Mouse (Mus musculus): ENCODE data around the gene Pde10a.

Pde10a gene

GRCm38 (mm10) chr17:8525225-8525721, at the start of gene Pde10a:
Pde10a (plus strand) TSS chr17:8525372.
- in situ Hi-C loops (cut with MboI, MseI) = no loop called here

GRCm38 (mm10) chr17:8478554-8478953, 46.6 kb upstream of the Pde10a start:
- in situ Hi-C loops (cut with MboI, MseI) = no loop called here

GRCm38 (mm10) chr17:8479493-8480128, 45.6 kb upstream of the Pde10a start:
- in situ Hi-C loops (cut with MboI, MseI) = no loop called here

DNA sequence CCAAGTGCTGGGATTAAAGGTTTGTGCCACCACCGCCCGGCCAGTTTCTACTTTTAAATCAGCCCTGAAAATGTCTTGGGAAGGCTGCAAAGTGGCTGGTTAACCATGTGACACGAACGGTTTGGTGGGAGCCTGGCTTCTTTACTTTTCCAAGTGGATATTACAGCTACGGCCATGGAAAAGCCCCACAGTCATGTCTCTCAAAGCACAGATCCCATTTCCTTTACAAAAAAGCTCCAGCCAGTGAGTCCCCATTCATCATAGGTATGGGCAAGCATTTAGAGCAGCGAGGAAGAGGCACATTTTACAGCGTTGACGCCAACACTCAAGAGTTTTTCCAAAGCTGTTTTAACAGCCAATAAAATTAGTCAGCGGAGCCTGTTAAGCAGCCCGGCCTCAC, 43.4 kb upstream of the Pde10a start:
- in situ Hi-C loops (cut with MboI, MseI) = no loop called here

GRCm38 (mm10) chr17:8482876-8483275, 42.3 kb upstream of the Pde10a start:
- in situ Hi-C loops (cut with MboI, MseI) = no loop called here

DNA sequence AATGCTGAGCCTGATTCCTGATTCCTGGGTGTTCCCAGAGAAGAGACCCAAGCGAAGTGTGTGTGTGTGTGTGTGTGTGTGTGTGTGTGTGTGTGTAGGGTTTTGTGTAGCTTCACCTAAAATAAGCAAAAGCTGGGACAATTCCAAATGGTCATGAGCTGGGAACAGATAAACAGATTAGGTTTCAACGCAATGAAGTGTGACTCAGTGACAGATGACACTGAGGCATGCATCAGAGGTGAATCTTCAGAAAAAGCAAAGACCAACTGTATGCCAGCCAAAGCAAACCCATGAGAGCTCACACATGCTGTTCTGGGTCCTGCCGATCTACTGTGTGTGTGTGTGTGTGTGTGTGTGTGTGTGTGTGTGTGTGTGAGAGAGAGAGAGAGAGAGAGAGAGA, 40.9 kb upstream of the Pde10a start:
- in situ Hi-C loops (cut with MboI, MseI) = no loop called here

DNA sequence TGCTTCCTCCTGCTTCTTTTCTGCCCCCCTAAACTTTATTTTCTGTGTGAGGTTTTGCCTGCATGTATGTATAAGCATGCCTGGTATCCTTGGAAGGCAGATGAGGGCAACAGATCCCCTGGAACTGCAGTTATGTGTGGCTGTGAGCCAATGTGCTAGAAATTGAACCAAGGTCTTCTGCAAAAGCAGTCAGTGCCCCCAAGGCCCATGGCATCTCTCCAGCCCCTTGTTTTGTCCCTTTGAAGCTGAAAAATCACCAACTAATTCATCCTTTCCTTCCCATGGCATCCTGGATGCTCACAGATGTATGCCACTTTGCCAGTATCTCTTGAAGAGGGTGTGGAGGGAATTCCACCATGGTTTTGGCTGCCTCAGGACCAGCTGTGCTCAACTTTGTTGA, 40.0 kb upstream of the Pde10a start:
- in situ Hi-C loops (cut with MboI, MseI) = no loop called here

DNA sequence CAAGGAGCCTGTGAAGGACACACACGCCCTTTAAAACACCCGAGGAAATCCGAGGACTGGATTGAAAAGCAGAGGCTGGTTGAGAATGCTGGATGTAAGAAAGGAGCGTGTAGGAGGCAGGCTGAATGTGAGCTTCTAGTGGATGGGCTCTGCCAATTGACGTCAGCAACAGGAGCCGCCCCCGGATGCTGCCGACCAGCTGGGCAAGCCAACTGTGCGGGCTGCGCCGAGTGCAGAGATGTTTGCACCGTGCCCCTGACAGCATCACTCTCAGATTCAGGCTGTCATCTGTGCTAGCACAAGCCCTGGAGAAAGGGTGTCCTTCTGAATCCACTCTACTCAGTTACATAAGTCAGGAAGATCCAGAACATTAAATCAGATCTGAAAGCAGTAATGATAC, 37.3 kb upstream of the Pde10a start:
- in situ Hi-C loops (cut with MboI, MseI) = no loop called here

DNA sequence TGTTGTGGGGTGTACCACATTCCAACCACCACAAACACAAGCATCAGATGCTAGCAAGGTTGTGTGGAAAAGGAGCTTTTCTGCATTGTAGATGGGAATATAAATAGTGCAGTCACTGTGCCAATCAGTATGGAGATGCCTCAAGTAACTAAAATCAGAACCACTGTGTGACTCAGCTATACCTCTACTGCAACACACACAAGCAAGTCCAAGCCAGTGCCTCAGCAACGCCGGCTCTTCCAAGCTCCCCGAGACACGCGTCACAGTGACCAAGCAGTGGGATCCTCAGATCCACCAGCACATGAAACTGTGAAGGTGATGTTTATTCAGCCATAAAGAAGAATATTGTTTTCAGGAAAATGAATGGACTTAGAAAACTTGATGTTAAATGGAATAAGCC, 34.2 kb upstream of the Pde10a start:
- in situ Hi-C loops (cut with MboI, MseI) = no loop called here

- in situ Hi-C loops (cut with MboI, MseI) = no loop called here
Measured at GRCm38 (mm10) chr17:8493461-8493860, 31.7 kb upstream of the Pde10a start.

GRCm38 (mm10) chr17:8498151-8498550, 27.0 kb upstream of the Pde10a start:
- in situ Hi-C loops (cut with MboI, MseI) = no loop called here

- in situ Hi-C loops (cut with MboI, MseI) = no loop called here
Measured at GRCm38 (mm10) chr17:8498655-8499054, 26.5 kb upstream of the Pde10a start.

- in situ Hi-C loops (cut with MboI, MseI) = no loop called here
Measured at GRCm38 (mm10) chr17:8499564-8500117, 25.5 kb upstream of the Pde10a start.

GRCm38 (mm10) chr17:8504381-8504780, 20.8 kb upstream of the Pde10a start:
- in situ Hi-C loops (cut with MboI, MseI) = no loop called here

DNA sequence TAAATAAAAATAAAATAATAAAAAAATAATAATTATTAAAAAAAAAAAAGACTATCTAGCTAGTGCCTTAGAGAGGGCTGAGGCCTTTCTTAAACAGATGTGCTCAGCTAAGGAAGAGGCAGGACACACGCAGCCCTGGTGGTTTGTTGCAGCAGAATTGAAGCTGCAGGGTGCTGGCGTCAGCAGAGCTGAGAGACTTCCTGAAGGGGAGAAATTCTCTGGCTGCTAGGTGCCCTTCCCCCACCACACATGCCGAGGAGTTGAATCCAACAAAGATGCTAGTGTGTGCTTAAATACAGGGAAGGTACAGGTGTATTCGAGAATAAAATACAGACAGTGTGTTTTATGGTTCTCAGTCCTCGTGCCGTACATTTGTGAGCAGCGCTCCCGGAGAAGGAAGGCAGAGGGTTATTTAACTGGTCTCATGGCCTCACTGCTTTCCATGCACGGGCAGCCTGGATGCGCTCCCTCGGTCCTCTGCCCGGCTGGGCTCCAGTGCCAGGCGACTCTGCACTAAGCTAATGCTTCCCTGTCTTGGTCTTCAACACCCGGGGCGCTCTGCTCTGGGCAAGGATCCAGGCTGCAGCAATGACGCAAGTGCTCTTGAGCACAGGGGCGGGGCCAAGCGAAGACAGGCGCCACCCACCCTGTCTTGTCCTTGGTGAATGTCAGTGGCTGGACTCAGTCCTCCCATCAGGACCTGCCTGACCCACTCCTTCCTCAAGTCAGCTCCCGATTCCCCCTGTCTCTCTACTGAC, 19.3 kb upstream of the Pde10a start:
- in situ Hi-C loops (cut with MboI, MseI) = no loop called here

GRCm38 (mm10) chr17:8506726-8507125, 18.4 kb upstream of the Pde10a start:
- in situ Hi-C loops (cut with MboI, MseI) = no loop called here

DNA sequence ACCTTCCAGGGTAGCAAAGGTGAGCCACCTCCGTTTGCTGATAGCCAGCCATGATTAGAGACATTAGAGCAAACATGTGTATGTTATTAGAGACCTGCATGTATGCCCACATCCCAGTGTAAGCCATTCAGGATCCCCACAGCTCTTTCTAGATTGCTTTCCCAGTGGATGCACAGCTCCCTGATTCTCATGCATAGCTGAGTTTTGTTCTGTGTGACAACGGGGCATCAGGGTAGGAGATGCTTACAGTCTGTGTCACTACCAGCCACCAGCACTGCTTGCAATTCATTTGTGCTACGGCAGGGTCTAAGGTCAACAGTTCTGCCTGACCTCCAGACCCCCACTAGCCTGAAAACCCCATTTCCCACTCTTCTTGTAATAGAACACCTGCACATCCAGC, 17.5 kb upstream of the Pde10a start:
- in situ Hi-C loops (cut with MboI, MseI) = no loop called here

DNA sequence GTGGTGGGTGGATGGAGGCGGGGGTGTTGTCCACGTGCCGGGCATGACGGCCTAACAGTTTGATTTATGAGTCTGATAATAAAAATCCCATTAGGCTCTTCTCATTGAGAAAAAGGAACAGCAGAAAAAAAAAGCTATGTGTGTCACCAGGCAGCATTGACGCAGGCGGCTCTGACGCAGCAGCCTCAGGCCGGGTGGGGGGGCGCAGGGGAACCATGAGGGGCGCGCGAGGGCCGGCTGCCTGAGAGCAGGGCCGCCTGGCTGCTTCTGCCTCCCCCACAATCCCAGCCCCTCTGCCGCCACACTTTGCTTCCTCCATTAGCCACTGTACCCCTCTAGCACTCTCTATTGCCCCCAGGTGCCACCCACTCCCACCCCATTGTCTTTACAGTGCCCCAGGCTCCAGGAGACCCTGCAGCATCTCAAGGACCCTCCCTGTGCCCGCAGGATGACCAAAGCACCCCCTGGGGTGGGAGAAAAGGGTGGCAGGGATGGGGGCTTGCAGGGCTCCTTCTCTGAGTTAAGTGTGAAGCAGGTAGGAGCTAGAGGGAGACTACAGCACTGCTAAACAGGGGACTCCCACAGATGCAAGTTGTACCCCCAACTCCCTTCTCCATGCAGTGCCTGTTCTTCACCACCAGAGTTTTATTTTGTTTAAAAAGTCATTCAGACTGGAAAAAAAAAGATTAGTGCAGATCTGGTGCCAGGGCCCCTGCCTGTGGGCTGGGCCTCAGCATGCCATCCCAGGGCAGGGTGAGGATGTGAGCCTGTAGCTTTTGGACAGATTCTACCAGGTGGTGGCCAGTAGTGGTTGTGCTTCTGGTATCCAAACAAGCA, 16.6 kb upstream of the Pde10a start:
- in situ Hi-C loops (cut with MboI, MseI) = no loop called here

DNA sequence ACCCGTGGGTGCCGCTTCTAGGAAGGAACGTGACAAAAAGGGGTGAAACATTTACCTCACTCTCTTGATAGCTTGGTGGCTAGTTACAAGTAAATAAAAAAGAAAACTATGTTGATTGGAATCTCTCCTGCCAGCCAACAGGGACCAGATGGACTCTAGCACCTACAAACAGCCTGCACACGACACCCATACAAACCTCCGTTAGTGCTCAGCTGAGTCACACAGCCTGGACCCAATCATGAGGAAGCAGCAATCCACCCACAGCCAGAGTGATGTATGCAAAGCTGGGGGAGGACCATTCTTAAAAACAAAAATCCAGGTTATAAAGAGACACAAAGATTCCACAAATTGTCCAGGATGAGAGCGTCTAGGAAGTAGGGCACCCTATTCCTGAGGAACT, 9.2 kb upstream of the Pde10a start:
- in situ Hi-C loops (cut with MboI, MseI) = no loop called here

- in situ Hi-C loops (cut with MboI, MseI) = no loop called here
Measured at GRCm38 (mm10) chr17:8523986-8524385, 1.2 kb upstream of the Pde10a start.

DNA sequence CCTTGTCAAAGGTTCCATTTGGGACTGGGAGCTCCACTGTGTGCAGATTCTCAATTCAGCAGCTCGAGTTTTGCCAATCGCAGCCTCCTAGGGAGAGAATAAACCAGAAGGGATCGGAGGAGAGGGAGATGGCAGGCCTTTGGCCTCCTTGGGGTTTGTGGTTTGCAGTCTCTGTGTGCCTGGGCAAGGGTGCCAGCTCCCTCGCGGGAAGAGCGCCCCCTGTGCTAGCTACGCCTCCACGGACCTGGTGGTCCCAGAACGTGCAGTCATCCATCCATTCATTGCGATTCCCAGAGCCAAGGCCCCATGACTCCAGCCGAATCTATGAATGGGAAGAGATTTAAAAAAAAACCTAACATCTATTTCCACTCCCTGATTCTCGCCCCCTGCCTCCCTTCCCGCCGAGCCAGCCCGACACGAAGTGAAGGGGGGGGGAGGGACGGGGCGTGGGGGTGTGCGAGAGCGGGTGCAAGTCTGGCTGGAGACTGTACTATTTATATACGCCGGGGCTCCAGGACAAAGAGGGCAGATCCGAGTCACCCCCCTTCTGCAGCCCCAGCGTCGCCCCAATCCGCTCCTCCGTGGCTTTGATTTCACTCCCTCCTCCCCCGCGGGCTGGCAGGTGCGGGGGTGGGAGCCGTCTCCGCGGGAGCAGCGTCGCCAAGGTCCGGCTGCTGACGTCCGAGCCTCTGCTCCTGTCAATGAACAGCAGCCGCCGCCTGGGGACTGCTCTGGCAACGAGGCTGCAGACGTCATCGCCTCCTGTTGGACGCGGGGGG, 596 bp upstream of the Pde10a start:
- in situ Hi-C loops (cut with MboI, MseI) = no loop called here

All from regulatory T cell (primary cell).